Mouse (Mus musculus): ENCODE measurements around the gene Aip.

DNA sequence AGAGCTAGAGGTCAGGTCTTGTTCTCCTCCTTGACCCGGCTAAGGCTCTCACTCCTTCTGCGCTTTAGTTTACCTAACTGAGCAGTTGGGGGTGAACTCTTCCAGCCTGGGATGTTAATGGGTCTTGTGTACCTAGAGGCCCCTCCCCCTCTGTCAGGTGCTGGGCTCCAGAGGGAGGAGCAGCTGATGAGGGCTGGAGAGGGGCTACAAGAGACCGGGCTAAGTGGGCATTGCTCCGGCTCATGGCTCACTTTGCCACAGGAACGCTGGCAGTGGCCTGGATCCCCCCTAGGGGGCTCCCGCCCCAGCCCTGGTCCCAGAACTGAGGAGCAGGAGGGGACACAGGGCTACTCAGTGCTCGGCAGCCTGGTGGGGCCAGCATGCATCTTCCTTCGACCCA lies 41.8 kb downstream of the Aip start:
- TF ChIP-seq CTCF (IDR thresholded peaks at IDR 0.05; ENCODE audit: extremely low read depth, insufficient read length, insufficient replicate concordance, low read depth, low read length) (no peak), POLR2A (IDR thresholded peaks at IDR 0.05; ENCODE audit: low read depth, low read length) (no peak)
